Mouse (Mus musculus): ENCODE measurements around the gene Pkd1l2. TPM values are rescaled to one million over a fixed set of nuclear protein-coding genes. Genes with fewer than 3 reads are reported as not detected.

Pkd1l2 gene
- total and polyA plus RNA-seq, 2 experiments from 2014 or later = under 0.01 to 0.17 TPM

- no peaks in the 10 kb centered on the region for H3K36me3 ChIP-seq (ENCODE audit: insufficient read depth, low read length)
- H3K9me3 ChIP-seq (ENCODE audit: low read length) = no peaks in the 10 kb centered on the region
- DNase-seq (ENCODE audit: low spot score) (no peak), ATAC-seq (ENCODE audit: low FRiP score) (no peak)
- H3K4me1 ChIP-seq (ENCODE audit: insufficient read depth, low read length) = no peaks in the 10 kb centered on the region
- TF ChIP-seq CTCF (IDR thresholded peaks at IDR 0.05) = no peak
- no peak overlapping the region for H3K9ac ChIP-seq (replicated peaks; ENCODE audit: low read length, poor library complexity, severe bottlenecking)
- no peak overlapping the region for H3K4me2 ChIP-seq (ENCODE audit: low read depth, low read length, poor library complexity, severe bottlenecking)
- WGBS = 91% methylated on average over 14 of the region's 14 CpGs
- H3K4me3 ChIP-seq (ENCODE audit: low read depth, low read length) = no peak overlapping the region
- H3K27ac ChIP-seq (ENCODE audit: low read depth, low read length) = no peak overlapping the region
- H3K27me3 ChIP-seq (ENCODE audit: insufficient read depth, low read length) = no peaks in the 10 kb centered on the region
Observed at GRCm38 (mm10) chr8:117079652-117080051, 2.6 kb downstream of the Pkd1l2 start.

- H3K9ac ChIP-seq (replicated peaks; ENCODE audit: low read length, poor library complexity, severe bottlenecking) = no peak overlapping the region
- H3K4me2 ChIP-seq (ENCODE audit: low read depth, low read length, poor library complexity, severe bottlenecking) = no peak overlapping the region
- H3K4me3 ChIP-seq (ENCODE audit: low read depth, low read length) = no peak overlapping the region
- DNase-seq (ENCODE audit: low spot score) (no peak), ATAC-seq (ENCODE audit: low FRiP score) (no peak)
- no peaks in the 10 kb centered on the region for H3K4me1 ChIP-seq (ENCODE audit: insufficient read depth, low read length)
- 78% methylated on average over 7 of the region's 7 CpGs for WGBS
- TF ChIP-seq CTCF (IDR thresholded peaks at IDR 0.05) = no peak
- no peak overlapping the region for H3K27ac ChIP-seq (ENCODE audit: low read depth, low read length)
- H3K27me3 ChIP-seq (ENCODE audit: insufficient read depth, low read length) = no peaks in the 10 kb centered on the region
- H3K36me3 ChIP-seq (ENCODE audit: insufficient read depth, low read length) = no peaks in the 10 kb centered on the region
- no peaks in the 10 kb centered on the region for H3K9me3 ChIP-seq (ENCODE audit: low read length)
Observed at GRCm38 (mm10) chr8:117078367-117078926, 3.8 kb downstream of the Pkd1l2 start.

GRCm38 (mm10) chr8:117074350-117075182 lies 7.7 kb downstream of the Pkd1l2 start:
- Histone ChIP-seq H3K36me3 (ENCODE audit: insufficient read depth, low read length) (no peaks in the 10 kb centered on the region), H3K4me2 (ENCODE audit: low read depth, low read length, poor library complexity, severe bottlenecking) (no peak overlapping the region), H3K4me1 (ENCODE audit: insufficient read depth, low read length) (no peaks in the 10 kb centered on the region), H3K27ac (ENCODE audit: low read depth, low read length) (no peak overlapping the region), H3K9ac (replicated peaks; ENCODE audit: low read length, poor library complexity, severe bottlenecking) (no peak overlapping the region), H3K9me3 (ENCODE audit: low read length) (no peaks in the 10 kb centered on the region), H3K4me3 (ENCODE audit: low read depth, low read length) (no peak overlapping the region), H3K27me3 (ENCODE audit: insufficient read depth, low read length) (no peaks in the 10 kb centered on the region)
- TF ChIP-seq CTCF (IDR thresholded peaks at IDR 0.05) = no peak
- no peak for DNase-seq (ENCODE audit: low spot score)
- 70% methylated on average over 10 of the region's 10 CpGs for WGBS
- no peak for ATAC-seq (ENCODE audit: low FRiP score)

GRCm38 (mm10) chr8:117069708-117070107 lies 12.5 kb downstream of the Pkd1l2 start:
- no peak overlapping the region for H3K27ac ChIP-seq (ENCODE audit: low read depth, low read length)
- peak; percentile 63 for TF ChIP-seq CTCF (IDR thresholded peaks at IDR 0.05)
- H3K4me1 ChIP-seq (ENCODE audit: insufficient read depth, low read length) = no peaks in the 10 kb centered on the region
- no peak overlapping the region for H3K9ac ChIP-seq (replicated peaks; ENCODE audit: low read length, poor library complexity, severe bottlenecking)
- no peak for ATAC-seq (ENCODE audit: low FRiP score)
- H3K4me3 ChIP-seq (ENCODE audit: low read depth, low read length) = no peak overlapping the region
- 85% methylated on average over 1 of the region's 1 CpGs for WGBS
- H3K9me3 ChIP-seq (ENCODE audit: low read length) = no peaks in the 10 kb centered on the region
- H3K27me3 ChIP-seq (ENCODE audit: insufficient read depth, low read length) = no peaks in the 10 kb centered on the region
- no peak overlapping the region for H3K4me2 ChIP-seq (ENCODE audit: low read depth, low read length, poor library complexity, severe bottlenecking)
- DNase-seq (ENCODE audit: low spot score) = peak; percentile 32
- no peaks in the 10 kb centered on the region for H3K36me3 ChIP-seq (ENCODE audit: insufficient read depth, low read length)

- no peaks in the 10 kb centered on the region for H3K36me3 ChIP-seq (ENCODE audit: insufficient read depth, low read length)
- H3K27me3 ChIP-seq (ENCODE audit: insufficient read depth, low read length) = no peaks in the 10 kb centered on the region
- ATAC-seq (ENCODE audit: low FRiP score) = no peak
- 77% methylated on average over 13 of the region's 13 CpGs for WGBS
- no peak overlapping the region for H3K9ac ChIP-seq (replicated peaks; ENCODE audit: low read length, poor library complexity, severe bottlenecking)
- DNase-seq (ENCODE audit: low spot score) = no peak
- no peaks in the 10 kb centered on the region for H3K9me3 ChIP-seq (ENCODE audit: low read length)
- H3K4me1 ChIP-seq (ENCODE audit: insufficient read depth, low read length) = no peaks in the 10 kb centered on the region
- no peak overlapping the region for H3K27ac ChIP-seq (ENCODE audit: low read depth, low read length)
- H3K4me2 ChIP-seq (ENCODE audit: low read depth, low read length, poor library complexity, severe bottlenecking) = no peak overlapping the region
- no peak overlapping the region for H3K4me3 ChIP-seq (ENCODE audit: low read depth, low read length)
- no peak for TF ChIP-seq CTCF (IDR thresholded peaks at IDR 0.05)
Observed at GRCm38 (mm10) chr8:117068294-117068693, 14.0 kb downstream of the Pkd1l2 start.

- no peak for TF ChIP-seq CTCF (IDR thresholded peaks at IDR 0.05)
- no peaks in the 10 kb centered on the region for H3K27me3 ChIP-seq (ENCODE audit: insufficient read depth, low read length)
- H3K9ac ChIP-seq (replicated peaks; ENCODE audit: low read length, poor library complexity, severe bottlenecking) = no peak overlapping the region
- H3K4me3 ChIP-seq (ENCODE audit: low read depth, low read length) = no peak overlapping the region
- no peak for ATAC-seq (ENCODE audit: low FRiP score)
- H3K4me1 ChIP-seq (ENCODE audit: insufficient read depth, low read length) = no peaks in the 10 kb centered on the region
- 92% methylated on average over 11 of the region's 11 CpGs for WGBS
- H3K4me2 ChIP-seq (ENCODE audit: low read depth, low read length, poor library complexity, severe bottlenecking) = no peak overlapping the region
- H3K9me3 ChIP-seq (ENCODE audit: low read length) = peaks cover 2% of the 10 kb centered on the region; the same call in 1 of the 2 replicates
- no peaks in the 10 kb centered on the region for H3K36me3 ChIP-seq (ENCODE audit: insufficient read depth, low read length)
- no peak for DNase-seq (ENCODE audit: low spot score)
- no peak overlapping the region for H3K27ac ChIP-seq (ENCODE audit: low read depth, low read length)
Observed at GRCm38 (mm10) chr8:117067396-117067795, 14.9 kb downstream of the Pkd1l2 start.
